Mouse (Mus musculus): ENCODE results near the gene Cacng1. TPM values are rescaled to one million over a fixed set of nuclear protein-coding genes. Genes with fewer than 3 reads are reported as not detected.

Gene Cacng1
- total and polyA plus RNA-seq, 3 experiments, result not detected

DNA sequence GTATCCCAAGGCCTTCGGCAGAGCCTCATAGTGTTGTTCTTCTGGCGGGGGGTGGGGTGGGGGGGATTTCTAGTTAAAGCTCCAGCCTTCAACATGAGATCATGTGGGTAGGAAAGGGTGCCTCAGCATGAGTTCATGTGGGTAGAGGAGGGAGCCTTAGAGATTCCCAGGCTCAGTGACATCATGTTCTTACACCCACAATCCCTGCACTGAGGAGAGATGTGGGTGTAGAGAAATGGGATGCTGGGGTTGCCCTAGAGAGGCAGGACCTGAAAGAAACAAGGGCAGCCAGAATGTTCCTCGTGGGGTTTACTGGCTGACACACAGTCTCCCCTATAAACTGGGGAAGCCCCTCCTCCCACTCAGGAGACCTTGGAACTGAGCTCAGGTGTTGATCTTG is 5.9 kb downstream of the Cacng1 start:
- in situ Hi-C loops (cut with MboI; ENCODE audit: low pct_ligation_motif_present, low pct_unique_long_range_greater_than_20kb, low sequenced_read_pairs) (no loop called here), dilution Hi-C loops (cut with MboI; ENCODE audit: extremely low pct_ligation_motif_present, extremely low pct_unique_long_range_greater_than_20kb, low sequenced_read_pairs) (no loop called here)
- Histone ChIP-seq H3K4me3 (replicated peaks in 1 of 3; ENCODE audit: low read depth in 2 of 3, low read length in 2 of 3, poor library complexity in 1 of 3) (no peak overlapping the region), H3K36me3 (replicated peaks in 1 of 2; ENCODE audit: control insufficient read depth in 1 of 2, insufficient read depth in 1 of 2, low read length in 1 of 2) (no peaks in the 10 kb centered on the region), H3K4me1 (ENCODE audit: control insufficient read depth in 1 of 2, insufficient read depth in 2 of 2) (peaks cover 0 to 7% of the 10 kb centered on the region in 2 experiments; a peak in 1 of 4 replicates), H3K79me2 (replicated peaks; ENCODE audit: control insufficient read depth, extremely low read depth, insufficient read depth, poor library complexity, severe bottlenecking) (no peaks in the 10 kb centered on the region), H3K9me3 (replicated peaks; ENCODE audit: low read length) (no peaks in the 10 kb centered on the region), H3K27me3 (replicated peaks) (no peaks in the 10 kb centered on the region), H3K4me2 (ENCODE audit: insufficient read depth, low read depth, poor library complexity, severe bottlenecking) (no peak overlapping the region), H3K9ac (ENCODE audit: insufficient read depth, low read depth) (no peak overlapping the region), H3K27ac (ENCODE audit: insufficient read depth, low read depth) (no peak overlapping the region)
- TF ChIP-seq USF1 (IDR thresholded peaks at IDR 0.05; ENCODE audit: low read depth, low read length) (no peak), MAX (IDR thresholded peaks at IDR 0.05; ENCODE audit: low read length) (no peak), MEF2A (IDR thresholded peaks at IDR 0.05; ENCODE audit: borderline replicate concordance, low read depth, low read length) (no peak), ZMIZ1 (IDR thresholded peaks at IDR 0.05; ENCODE audit: low read depth, low read length) (no peak), ETS1 (conservative IDR thresholded peaks at IDR 0.05; ENCODE audit: low read depth, low read length) (no peak), POLR2AphosphoS2 (IDR thresholded peaks at IDR 0.05; ENCODE audit: low read depth, low read length) (no peak), IRF4 (IDR thresholded peaks at IDR 0.05; ENCODE audit: low read depth, low read length) (no peak), USF2 (conservative IDR thresholded peaks at IDR 0.05; ENCODE audit: low read depth, low read length) (no peak), EP300 (IDR thresholded peaks at IDR 0.05; ENCODE audit: low read length) (no peak), BHLHE40 (IDR thresholded peaks at IDR 0.05; ENCODE audit: low read depth, low read length) (no peak), NRF1 (IDR thresholded peaks at IDR 0.05; ENCODE audit: low read depth, low read length) (no peak), SMC3 (IDR thresholded peaks at IDR 0.05; ENCODE audit: low read depth, low read length) (no peak), ZNF384 (IDR thresholded peaks at IDR 0.05; ENCODE audit: low read depth, low read length) (no peak), UBTF (IDR thresholded peaks at IDR 0.05; ENCODE audit: low read depth, low read length) (no peak), CTCF (conservative IDR thresholded peaks at IDR 0.05 in 1 of 2, IDR thresholded peaks at IDR 0.05 in 1 of 2; ENCODE audit: low read depth in 2 of 2, low read length in 2 of 2) (no peak), ELF1 (IDR thresholded peaks at IDR 0.05; ENCODE audit: low read depth, low read length) (no peak), KAT2A (IDR thresholded peaks at IDR 0.05; ENCODE audit: insufficient replicate concordance, low read length) (no peak), PAX5 (IDR thresholded peaks at IDR 0.05; ENCODE audit: low read length) (no peak)
- no peak for DNase-seq (ENCODE audit: extremely low read depth)

DNA sequence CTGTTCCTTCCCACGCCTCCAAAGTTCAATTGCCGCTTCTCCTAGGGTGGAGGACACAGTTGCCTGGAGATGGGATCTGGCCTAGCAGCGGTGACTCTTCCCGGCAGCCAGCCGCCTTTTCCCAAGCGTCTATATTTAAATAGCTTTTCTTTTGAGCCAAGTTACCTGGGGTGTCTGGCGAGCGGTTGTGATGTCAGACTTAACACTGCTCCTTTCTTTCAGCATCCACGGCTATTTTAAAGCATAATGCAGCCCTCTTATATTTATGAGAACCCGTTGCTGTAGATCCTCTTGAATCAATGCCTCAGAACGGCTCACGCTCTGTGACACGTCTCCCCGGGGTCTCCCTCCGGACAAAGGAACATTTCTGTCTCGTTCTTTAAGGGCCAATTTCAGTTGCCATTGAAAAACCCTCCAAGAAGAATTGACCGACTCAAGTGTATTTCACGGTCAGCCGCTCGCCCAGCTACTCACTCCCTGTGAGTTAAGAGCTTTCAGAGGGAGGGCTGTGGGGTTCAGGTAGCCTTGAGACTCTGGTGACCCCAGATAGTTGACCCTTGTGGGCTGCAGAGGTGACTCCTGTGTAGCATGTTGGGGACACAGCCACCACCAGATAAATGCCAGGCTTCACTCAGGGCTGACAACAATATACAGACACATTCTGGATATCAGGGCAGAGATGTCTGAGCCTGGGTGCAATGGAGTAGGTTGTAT is 8.3 kb downstream of the Cacng1 start:
- dilution Hi-C loops (cut with MboI; ENCODE audit: extremely low pct_ligation_motif_present, extremely low pct_unique_long_range_greater_than_20kb, low sequenced_read_pairs), result no loop called here
- Histone ChIP-seq H3K4me1 (ENCODE audit: control insufficient read depth in 1 of 2, insufficient read depth in 2 of 2) (peaks cover 3 to 14% of the 10 kb centered on the region in 2 experiments; a peak in 1 of 4 replicates), H3K79me2 (replicated peaks; ENCODE audit: control insufficient read depth, extremely low read depth, insufficient read depth, poor library complexity, severe bottlenecking) (no peaks in the 10 kb centered on the region), H3K9ac (ENCODE audit: insufficient read depth, low read depth) (no peak overlapping the region), H3K36me3 (replicated peaks in 1 of 2; ENCODE audit: control insufficient read depth in 1 of 2, insufficient read depth in 1 of 2, low read length in 1 of 2) (no peaks in the 10 kb centered on the region), H3K4me3 (replicated peaks in 1 of 3; ENCODE audit: low read depth in 2 of 3, low read length in 2 of 3, poor library complexity in 1 of 3) (no peak overlapping the region), H3K27me3 (replicated peaks) (no peaks in the 10 kb centered on the region), H3K4me2 (ENCODE audit: insufficient read depth, low read depth, poor library complexity, severe bottlenecking) (no peak overlapping the region), H3K9me3 (replicated peaks; ENCODE audit: low read length) (no peaks in the 10 kb centered on the region), H3K27ac (ENCODE audit: insufficient read depth, low read depth) (no peak overlapping the region)
- no peak for TF ChIP-seq UBTF (IDR thresholded peaks at IDR 0.05; ENCODE audit: low read depth, low read length)
- in situ Hi-C loops (cut with MboI; ENCODE audit: low pct_ligation_motif_present, low pct_unique_long_range_greater_than_20kb, low sequenced_read_pairs), result no loop called here
- DNase-seq (ENCODE audit: extremely low read depth), result no peak

Measured in CH12.LX (cell line).